Mouse (Mus musculus) liver, postnatal 0 days (tissue): ENCODE results near the gene Slc15a1. TPM values are rescaled to one million over a fixed set of nuclear protein-coding genes. Genes with fewer than 3 reads are reported as not detected.
"Not testable (repeated sequence)": the region's sequence is repeated elsewhere in the genome, so short reads cannot be mapped to it uniquely, and the experiment has no call there.

ENCODE experiments used
- ATAC-seq: fragments of 200-750 bp; cut with Nextera tagmentation; 2 replicates; pipeline ENCODE4 v1.8.0; 2017; ENCODE audit warnings: mild to moderate bottlenecking, moderate library complexity
- DNase-seq: peaks from one replicate; pipeline ENCODE4 v3.0.0-alpha.2; 2016
- H3K27ac ChIP-seq: fragments of 300-500 bp; sonication (generic); 2 replicates; pipeline ENCODE4 v1.5.1; 2014; ENCODE audit warnings: antibody characterized with exemption, moderate library complexity, mild to moderate bottlenecking, low read depth
- H3K27me3 ChIP-seq: fragments of 300-500 bp; sonication (generic); 2 replicates; pipeline ENCODE4 v1.6.1; 2014; ENCODE audit warnings: low read length, control low read depth, mixed read lengths; ENCODE audit not compliant: insufficient read depth
- H3K36me3 ChIP-seq: fragments of 300-500 bp; sonication (generic); replicated peaks from 2 replicates; pipeline ENCODE4 v1.6.1; 2014; ENCODE audit warnings: mild to moderate bottlenecking, control low read depth, low read length, moderate library complexity, mixed read lengths; ENCODE audit not compliant: insufficient read depth
- H3K4me1 ChIP-seq: fragments of 300-500 bp; sonication (generic); 2 replicates; pipeline ENCODE4 v1.6.1; 2014; ENCODE audit warnings: antibody characterized with exemption, mild to moderate bottlenecking, control low read depth; ENCODE audit not compliant: insufficient read depth
- H3K4me2 ChIP-seq: fragments of 300-500 bp; sonication (generic); 2 replicates; pipeline ENCODE4 v1.6.1; 2014; ENCODE audit warnings: low read depth, mild to moderate bottlenecking, low read length, moderate library complexity, mixed read lengths
- H3K4me3 ChIP-seq: fragments of 300-500 bp; sonication (generic); 2 replicates; pipeline ENCODE4 v1.5.1; 2014; ENCODE audit warnings: low read depth, low read length
- H3K9ac ChIP-seq: fragments of 300-500 bp; sonication (generic); replicated peaks from 2 replicates; pipeline ENCODE4 v1.6.1; 2014; ENCODE audit warnings: mild to moderate bottlenecking, moderate library complexity
- H3K9me3 ChIP-seq: fragments of 300-500 bp; sonication (generic); 2 replicates; pipeline ENCODE4 v1.6.1; 2016; ENCODE audit warnings: mild to moderate bottlenecking, control low read depth, low read length, mixed read lengths
- CTCF ChIP-seq: sonication (generic); IDR thresholded peaks from 2 replicates; pipeline ENCODE4 v1.5.1; 2016; ENCODE audit warnings: antibody characterized with exemption, low read depth
- EP300 ChIP-seq: IDR thresholded peaks from 2 replicates; pipeline ENCODE4 v1.6.1; 2016; ENCODE audit warnings: antibody characterized with exemption, low read depth, mild to moderate bottlenecking
- WGBS: fragments of 180-500 bp; shearing (Covaris S2); extraction: QIAGEN DNeasy Blood & Tissue Kit; methylation state at CpG from one replicate; pipeline ENCODE4 v1.1.7; 2014; ENCODE audit not compliant: insufficient replicate concordance; 5-methylcytosine and 5-hydroxymethylcytosine counted together
- polyA plus RNA-seq: library from polyadenylated mRNA; unstranded; fragments of >200 nt; fragmentation: Nextera tagmentation; extraction: Ambion mirVana; gene quantifications from 2 replicates; pipeline ENCODE4 v1.2.1, GENCODE M21; 2015

Gene Slc15a1
- polyA plus RNA-seq, 1 experiment from 2014 or later, result not detected

DNA sequence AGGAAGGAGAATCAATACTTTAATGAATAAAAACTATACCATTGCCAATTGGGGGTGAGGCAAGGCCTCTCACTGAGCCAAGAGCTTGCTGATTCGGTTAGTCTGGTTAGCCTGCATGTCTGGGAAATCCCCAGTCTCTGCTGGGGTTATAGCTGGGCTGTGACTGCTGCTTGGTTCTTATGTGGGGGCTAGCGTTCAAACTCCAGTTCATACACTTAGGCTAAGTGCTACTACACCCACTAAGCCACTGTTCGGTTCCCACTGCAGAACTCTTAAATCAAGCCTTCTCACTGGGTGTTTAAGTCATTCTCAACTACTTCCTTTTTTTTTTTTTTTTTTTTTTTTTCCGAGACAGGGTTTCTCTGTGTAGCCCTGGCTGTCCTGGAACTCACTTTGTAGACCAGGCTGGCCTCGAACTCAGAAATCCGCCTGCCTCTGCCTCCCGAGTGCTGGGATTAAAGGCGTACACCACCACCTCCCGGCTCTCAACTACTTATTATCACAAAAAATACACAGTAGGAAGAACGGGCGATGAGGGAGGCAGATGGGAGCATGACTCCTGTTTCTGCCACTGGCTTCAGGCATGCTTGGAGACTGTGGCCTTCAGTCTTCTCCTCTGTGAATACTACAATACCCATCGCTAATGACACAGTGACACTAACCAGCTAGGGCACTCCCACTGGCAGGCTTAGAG lies 88.3 kb downstream of the Slc15a1 start:
- DNase-seq, result no peak
- no peaks in the 10 kb centered on the region for H3K9me3 ChIP-seq
- no peaks in the 10 kb centered on the region for H3K36me3 ChIP-seq
- H3K4me3 ChIP-seq, result no peak overlapping the region
- 71% methylated on average over 11 of the region's 12 CpGs for WGBS
- no peaks in the 10 kb centered on the region for H3K27me3 ChIP-seq
- TF ChIP-seq CTCF (no peak), EP300 (no peak)
- H3K4me2 ChIP-seq, result no peak overlapping the region
- no peak overlapping the region for H3K9ac ChIP-seq
- no peak overlapping the region for H3K27ac ChIP-seq
- H3K4me1 ChIP-seq, result peaks cover 2% of the 10 kb centered on the region; the same call in 1 of the 2 replicates
- no peak for ATAC-seq

DNA sequence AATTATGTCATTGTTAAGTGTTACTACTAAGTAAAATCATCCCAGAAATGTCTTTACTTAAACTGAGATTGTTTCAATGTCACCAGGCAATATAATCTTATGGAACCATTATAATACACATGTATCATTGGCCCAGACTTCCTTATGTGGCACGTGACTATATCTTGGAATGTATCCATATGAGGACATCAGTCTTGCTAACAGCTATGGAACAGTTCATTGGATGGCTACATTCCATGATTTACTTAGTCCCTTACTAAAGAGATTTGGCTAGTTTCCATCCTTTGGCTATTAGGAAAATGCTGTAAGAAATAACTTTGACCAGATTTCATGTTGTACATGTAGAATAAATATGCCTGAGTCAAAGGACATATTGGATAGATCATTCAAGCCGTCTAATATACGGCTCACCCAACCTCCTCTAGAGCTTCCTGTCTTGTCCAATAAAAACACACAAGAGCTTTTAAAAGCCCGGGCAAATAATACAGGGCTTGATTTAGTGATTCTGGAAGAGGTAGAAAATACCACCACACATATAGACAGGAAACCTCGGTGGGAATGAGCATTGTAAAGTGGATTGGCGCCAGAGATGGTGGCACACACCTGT lies 90.3 kb downstream of the Slc15a1 start:
- Histone ChIP-seq H3K27ac (no peak overlapping the region), H3K4me1 (no peaks in the 10 kb centered on the region), H3K9ac (no peak overlapping the region), H3K27me3 (no peaks in the 10 kb centered on the region), H3K4me3 (no peak overlapping the region), H3K9me3 (no peaks in the 10 kb centered on the region), H3K36me3 (no peaks in the 10 kb centered on the region), H3K4me2 (no peak overlapping the region)
- TF ChIP-seq CTCF (no peak), EP300 (no peak)
- DNase-seq, result no peak
- ATAC-seq, result no peak
- 75% methylated on average over 6 of the region's 6 CpGs for WGBS

DNA sequence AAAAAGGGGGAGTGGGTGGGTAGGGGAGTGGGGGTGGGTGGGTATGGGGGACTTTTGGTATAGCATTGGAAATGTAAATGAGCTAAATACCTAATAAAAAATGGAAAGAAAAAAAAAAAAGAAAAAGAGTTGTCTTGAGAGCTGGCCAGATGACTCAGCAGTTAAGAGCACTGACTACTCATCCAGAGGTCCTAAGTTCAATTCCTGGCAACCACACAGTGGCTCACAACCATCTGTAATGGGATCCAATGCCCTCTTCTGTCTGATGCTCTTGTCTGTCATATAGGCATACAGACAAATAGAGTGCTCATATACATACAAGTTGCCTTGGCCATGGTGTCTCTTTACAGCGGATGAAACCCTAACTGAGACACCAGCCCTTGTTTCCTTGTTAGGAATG lies 91.3 kb downstream of the Slc15a1 start:
- 79% methylated on average over 1 of the region's 1 CpGs for WGBS
- not testable (repeated sequence) for H3K9ac ChIP-seq, H3K4me3 ChIP-seq, H3K9me3 ChIP-seq, H3K4me1 ChIP-seq, H3K27ac ChIP-seq, ATAC-seq, H3K27me3 ChIP-seq, DNase-seq, H3K4me2 ChIP-seq, H3K36me3 ChIP-seq

Other genes with a start within 250 kb of the Slc15a1 start
- gene Stk24, start 125.2 kb downstream of the Slc15a1 start, polyA plus RNA-seq, result 19.3 and 20.4 TPM in 2 replicates